Mouse (Mus musculus) adrenal gland, postnatal 36 days (tissue): ENCODE measurements around the gene 4933407L21Rik. TPM values are rescaled to one million over a fixed set of nuclear protein-coding genes. Genes with fewer than 3 reads are reported as not detected.

Experiments used
- DNase-seq, 2 experiments: peaks; one replicate each; pipeline ENCODE4 v3.0.0; 2021; ENCODE audit warnings: mixed read lengths in 1 of 2
- long read RNA-seq, 2 experiments: library from polyadenylated mRNA; stranded (forward); transcript quantifications; one replicate each; pipeline ENCODE4 v2.0.0; 2021; ENCODE audit warnings: borderline sequencing depth in 2 of 2
- total RNA-seq, 2 experiments: library from RNA; stranded (reverse); gene quantifications; 2 replicates each; pipeline ENCODE4 v1.2.3; 2021

The 4933407L21Rik gene
- total RNA-seq = not detected
- long read RNA-seq, experiment 1 = 0 reads
- long read RNA-seq, experiment 2 = 0 reads

DNA sequence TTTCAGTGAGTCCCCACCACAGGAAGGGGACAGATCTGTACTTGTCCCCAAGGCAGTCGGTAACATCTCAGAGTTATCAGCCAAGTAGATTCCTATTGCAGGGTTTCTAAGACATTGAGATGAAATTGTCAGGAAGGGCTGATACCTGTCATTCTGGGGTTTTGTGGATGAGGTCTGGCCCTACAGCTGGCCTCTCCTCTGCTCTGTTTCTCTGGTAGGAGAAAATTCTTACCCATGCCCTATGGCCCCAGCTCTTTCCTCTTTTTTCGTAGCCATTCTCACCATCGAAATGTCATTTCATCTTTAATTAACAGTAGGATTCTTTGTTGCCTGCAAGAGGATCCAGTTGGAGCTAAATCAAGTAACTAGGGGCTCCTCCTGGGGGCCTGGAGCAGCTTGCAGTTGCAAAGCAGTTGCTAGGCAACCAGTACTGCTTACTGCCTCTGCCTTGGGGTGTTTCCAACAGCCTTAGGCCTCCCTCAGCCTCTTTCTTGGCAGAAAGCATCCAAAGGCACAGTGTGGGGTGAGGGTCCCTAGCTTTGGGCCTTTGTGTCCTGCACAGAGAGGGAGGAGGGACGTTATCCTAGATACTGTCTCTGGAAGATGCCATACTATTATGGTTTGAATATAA lies at the start of gene 4933407L21Rik:
Gene 4933407L21Rik, plus strand, starts transcription at position 427 of the 631 bp plus-strand sequence.
- no peak for DNase-seq

DNA sequence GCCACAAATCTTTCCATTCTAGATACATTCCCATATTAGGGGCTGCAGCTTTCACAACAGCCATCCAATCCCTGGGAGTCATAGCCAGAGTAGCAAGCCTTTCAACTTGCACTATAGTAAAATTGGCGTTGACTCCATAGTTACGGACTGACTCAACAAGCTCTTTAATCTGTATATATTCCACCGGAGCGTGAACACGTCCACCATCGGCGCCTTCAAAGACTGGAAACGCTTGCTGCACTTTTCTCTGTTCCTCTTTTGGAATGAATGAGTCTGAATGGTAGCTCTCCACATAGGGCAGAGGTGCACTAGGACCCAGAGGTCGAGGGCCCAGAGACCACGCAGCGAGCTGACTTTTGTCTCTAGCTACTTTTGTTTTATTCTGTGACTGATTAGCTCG lies 46.3 kb upstream of the 4933407L21Rik start:
- no peak for DNase-seq

DNA sequence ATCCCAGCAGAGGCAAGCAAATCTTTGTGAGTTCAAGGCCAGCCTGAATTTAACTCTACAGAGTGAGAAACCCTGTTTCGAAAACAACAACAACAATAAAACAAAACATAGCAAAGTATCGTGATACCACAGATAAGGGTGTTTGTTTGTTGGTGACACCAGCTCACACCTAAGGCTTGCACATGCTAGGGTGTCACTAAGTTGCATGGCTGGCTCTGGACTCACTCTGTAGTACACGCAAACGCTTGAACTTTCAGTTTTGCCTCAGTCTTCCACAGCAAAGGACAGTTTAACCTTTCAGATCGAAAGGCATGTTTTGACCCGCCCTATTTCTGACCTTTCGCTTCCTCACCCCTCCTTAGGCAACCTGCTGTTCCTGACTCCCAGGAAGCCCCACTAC lies 41.1 kb upstream of the 4933407L21Rik start:
- DNase-seq = no peak

DNA sequence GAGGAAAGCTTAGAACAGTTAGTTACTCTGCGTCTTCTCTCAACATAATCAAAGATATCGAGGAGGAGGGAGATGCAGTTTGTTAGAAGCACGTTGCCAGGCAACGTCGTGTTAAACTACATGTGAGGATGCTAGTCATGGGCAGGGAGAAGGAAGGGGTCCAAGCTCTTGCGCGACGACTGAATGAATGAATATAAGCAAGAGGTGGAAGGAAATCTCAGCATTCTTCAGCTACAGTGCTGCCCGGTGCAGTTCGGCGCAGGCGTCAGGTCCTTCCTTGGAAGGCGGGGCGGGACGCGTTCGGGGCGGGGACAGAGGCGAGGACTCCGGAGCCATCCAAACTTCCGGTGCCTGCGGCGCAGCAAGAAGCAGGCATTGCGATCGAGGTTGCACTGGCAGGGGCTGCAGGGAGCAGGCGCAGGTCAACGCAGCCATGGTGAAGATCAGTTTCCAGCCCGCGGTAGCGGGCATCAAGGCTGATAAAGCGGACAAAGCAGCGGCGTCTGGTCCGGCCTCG lies 34.0 kb upstream of the 4933407L21Rik start, which contains the start of gene Itm2c:
Gene Itm2c, plus strand, starts transcription at position 51 of the 517 bp plus-strand sequence.
- DNase-seq = peak; percentile 97

DNA sequence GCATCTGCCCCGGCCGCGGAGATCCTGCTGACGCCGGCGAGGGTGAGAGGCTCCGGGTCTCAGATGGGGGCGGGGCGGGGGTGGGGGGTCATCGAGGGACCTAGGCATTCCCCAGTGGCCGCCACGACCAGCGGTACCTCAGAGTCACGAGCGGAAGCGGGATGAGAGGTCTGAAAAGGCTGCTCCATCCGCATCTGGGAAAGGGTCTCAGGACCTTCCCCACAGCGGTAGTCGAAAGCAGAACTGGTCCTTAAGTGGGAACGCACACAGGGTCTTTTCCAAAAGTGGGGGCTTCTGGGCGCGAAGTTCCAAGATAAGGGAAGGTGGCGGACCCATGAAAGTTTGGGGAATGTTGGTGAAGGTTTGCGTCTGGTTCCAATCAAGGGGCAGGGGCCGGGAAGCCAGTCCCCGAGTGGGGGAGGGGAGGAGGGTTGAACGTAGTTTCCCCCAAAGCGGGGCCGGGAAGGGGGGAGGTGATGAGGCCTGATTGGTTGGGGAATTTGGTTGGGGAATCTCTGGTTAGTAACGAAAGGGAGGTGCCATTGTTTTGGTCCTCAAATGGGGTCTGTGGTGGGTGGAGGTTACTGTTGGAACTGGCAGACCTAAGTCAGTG lies 33.4 kb upstream of the 4933407L21Rik start:
- DNase-seq = peak; percentile 49 to 67

DNA sequence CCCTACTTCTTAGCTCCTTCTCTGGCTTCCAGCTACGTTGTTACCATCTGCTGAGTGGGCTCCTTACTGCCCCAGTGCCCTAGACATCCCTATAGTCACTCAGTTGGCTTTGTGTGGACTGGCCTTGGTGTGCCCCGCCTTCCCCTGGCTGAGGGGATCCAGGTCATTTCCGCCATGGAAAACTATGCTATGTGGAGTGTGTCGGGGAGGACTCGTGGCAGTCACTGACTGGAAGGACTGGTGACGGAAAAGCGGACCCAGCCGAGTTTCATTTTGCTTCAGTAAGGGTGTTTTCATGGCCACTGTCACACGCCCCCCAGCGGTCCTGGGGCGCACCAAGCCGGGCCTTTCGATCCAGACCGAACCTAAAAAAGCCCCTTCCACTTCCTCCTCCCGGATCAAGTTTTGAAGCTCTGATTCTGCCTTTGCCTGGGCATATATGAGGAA lies 32.9 kb upstream of the 4933407L21Rik start:
- peak; percentile 74 to 78 for DNase-seq

DNA sequence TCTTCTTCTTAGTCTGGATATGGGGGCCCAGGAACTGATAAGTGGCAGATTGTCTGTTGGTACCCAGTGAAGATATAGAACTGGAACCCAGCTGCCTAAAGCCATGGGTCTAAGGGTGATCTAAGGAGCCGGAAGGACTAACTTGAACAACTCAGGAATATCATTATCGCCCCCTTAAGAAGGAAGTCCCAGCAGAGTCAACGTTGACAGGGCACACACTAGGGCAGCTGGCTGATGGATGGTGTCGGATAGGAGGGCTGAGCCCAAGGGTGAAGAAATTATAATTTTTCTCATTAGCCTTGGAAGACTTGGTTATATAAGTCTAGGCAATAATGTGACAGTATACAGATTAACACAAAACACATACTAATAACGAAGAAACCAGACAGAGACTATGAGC lies 32.2 kb upstream of the 4933407L21Rik start:
- no peak for DNase-seq

DNA sequence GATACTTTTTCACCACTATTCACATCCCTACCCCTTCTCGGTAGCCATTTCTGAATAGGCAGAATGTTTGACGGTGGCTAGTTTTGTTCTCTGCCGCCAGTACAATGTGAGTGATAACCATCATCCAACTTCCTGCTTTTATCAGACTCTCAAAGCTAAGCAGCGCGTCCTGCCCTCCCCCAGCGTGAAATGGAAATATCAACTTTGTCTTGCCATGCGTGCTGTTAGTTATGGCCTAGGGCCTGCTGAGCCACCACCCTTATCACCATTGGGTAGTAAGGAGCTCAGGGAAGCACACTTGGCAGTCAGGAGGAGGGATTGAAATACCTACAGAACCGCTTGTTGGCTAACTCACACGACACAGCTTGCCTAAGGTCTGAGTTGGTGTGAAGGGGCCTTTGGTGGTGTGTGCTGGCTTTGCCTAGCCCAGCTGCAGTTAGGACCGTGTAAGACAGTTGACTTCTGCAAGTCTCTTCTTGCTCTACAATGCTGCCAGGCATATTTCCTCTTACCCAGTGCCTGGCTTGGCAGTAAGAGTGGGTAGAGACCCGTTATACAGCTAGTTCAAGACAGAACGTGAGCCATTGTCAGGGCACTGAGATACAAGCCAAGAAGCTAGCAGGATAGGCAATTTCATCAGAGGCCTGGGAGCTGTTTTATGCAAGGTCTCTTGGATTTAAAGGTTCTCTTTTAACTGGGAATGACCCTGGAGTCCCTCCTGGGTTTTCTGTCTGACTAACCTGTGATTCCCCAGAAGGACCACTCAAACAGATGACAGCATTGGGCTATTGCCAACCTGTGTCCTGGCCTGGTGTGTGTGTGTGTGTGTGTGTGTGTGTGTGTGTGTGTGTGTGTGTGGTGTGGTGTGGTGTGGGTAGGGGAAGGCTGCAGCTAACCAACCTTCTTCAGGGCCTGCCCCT lies 31.2 kb upstream of the 4933407L21Rik start:
- no peak for DNase-seq

DNA sequence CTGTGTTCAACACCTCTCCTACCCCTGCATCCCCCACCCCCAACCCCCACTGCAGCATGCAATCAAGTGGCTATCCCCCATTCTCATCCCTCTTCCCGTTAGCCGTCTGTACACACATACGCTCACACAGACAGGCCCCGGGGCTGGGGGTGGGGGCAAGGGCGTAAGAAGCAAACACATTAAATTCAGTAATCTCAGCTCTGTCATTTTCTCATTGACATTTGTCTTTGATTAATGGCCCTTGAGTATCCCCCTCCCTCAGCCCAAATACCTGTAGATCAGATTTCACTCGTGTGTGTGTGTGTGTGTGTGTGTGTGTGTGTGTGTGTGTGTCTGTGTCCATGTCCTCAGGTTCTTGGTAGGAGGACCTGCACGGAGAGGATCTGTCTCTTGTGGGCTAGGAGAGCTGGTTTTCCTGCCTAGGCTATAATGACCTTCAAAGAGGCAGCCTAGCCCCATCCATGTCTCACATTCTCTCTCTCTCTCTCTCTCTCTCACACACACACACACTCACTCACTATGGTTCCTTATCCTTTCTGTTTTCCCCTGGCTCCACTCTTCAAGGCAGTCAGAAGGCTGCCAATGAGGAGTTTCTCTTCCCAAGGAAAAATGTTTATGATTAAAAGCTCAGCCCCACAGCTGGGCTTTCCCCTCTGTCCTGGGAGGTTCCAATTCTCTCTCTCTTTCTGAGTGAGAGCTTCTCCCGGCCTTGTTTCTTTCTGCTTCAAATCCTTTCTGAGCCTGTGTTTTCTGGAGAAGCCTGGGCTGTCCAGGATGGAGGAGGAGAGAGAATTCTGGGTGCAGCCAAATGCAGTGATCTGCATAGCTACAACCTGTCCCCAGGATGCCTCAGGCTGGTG lies 30.2 kb upstream of the 4933407L21Rik start:
- no peak for DNase-seq

DNA sequence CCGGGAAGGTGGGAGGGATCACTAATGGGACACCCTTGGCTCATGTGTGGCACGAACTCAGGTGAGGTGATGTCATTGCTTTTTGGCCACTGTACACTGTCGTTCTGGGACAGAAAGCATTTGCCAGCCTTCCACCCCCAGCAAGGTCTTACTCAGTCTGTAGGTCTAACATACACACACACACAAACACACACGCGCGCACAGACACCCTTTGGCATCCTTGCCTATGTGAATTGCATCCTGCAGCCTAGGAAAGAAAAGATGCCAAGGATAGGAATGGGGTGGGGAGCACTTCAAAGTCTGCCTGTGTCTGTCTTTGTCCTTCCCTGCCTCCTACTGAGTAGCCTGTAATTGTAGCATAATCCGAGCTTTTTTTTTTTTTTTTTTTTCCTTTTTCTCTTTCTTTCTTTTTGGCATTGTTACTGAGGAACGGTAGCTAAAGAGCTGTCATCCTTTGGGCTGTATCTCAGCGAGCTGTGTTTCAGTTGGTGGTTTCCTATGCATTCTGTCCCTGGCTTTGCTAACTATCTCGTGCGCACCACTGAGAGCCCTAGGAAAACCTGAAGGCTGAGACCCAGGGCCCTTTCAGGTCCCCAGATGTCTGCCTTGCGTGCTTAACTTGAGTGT lies 29.4 kb upstream of the 4933407L21Rik start:
- no peak for DNase-seq

DNA sequence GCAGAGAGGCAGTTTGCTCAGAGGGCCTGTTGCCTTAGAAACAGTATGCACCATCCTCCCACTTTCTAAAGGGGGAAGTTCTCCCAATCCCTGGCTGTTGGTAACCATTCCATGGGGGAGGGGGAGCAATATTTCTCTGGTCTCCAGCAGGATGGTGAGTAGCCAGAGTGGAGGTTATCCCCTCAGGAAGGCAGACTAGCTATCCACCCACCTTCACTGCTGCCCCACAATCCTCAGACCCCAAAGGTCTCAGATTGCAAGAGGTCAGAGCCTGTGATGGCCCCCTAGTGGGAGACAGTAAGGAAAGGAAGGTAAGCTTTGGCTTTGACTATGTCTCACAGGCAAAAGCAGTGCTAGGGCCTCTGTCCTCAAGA lies 28.9 kb upstream of the 4933407L21Rik start:
- no peak for DNase-seq

DNA sequence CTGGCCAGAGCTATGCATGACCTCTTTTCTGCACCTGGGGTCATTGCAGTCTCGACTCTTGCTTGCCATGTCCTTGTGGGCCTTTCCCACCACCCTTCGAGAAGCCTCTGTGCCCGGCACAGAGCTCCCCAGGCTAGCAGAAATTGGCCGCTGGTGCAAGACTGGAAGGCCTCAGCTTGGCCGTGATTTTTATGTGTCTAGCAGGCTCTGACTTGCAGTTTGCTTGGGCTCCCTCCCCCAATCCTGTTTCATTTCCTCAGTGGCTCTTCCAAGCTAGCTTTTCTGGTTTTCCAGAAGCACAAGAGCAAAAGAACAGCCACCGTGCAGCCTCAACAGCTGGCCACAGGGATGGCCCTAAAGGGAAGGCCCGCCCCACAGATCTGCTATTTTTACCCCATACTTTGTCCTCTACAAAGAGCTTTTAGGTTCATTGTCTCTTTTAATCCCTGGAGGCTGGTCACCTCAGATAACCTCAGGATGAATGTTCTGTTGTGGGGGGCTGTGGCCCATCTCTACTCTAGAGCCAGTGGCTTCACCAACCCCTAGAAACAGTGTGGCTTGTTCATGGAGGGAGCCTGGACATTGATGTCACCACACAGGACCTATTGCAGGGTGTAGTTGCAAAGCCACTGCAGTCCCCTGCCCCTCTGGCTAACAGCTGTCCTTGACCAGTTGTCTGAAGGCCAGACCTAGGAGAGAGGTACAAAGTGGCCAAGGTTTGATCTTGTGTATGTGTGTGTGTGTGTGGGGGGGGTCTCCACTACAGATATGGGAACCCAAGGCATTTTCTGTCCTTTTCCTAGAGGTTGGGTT lies 27.6 kb upstream of the 4933407L21Rik start:
- DNase-seq = no peak

DNA sequence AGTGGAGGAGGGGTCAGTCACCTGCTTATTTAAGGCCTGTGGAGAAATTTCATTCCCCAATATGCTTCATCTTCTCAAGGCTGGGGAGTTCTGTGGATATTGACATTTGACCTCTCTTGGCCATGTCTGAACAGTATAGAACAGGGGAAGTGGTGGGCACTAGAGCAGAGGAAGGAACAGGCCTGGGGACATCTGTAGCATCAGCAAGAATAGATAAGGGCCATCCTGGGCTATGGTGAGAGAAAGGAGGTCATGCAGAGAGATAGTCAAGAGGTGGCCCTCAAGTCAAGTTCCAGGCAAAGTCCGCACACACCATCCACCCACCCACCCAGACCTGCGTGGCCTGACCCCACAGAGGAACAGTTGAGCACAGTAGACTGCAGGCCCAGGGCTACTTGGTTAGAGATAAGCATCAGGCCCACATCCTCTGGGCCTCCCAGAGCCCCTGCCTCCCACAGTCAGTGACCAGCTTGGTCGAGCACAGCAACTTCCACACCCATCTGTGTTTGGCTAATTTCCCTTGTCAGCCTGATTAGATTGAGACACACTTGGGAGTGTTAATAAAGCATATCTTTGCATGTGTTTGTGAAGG lies 26.7 kb upstream of the 4933407L21Rik start:
- no peak for DNase-seq

DNA sequence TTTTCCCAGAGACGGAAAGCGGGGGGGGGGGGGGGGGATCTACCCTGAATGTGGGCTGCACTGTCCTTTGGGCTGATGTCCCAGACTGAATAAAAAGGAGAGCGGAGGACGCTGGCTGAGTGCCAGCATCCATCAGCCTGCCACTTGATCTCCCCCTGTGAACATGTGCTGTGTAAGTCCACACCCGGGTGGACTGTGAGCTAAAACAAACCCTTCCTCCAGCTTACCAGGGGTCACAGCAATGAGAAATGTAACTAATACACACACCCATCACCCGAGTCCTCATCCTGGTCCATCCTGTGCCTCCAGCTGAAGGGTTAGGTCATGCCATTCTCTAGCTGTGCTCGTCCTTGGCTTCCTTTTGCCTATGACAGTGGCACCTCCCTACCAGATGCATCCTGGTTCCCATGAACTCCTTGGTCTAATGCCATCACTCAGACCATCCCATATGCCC lies 26.1 kb upstream of the 4933407L21Rik start:
- peak; percentile 48 to 52 for DNase-seq

DNA sequence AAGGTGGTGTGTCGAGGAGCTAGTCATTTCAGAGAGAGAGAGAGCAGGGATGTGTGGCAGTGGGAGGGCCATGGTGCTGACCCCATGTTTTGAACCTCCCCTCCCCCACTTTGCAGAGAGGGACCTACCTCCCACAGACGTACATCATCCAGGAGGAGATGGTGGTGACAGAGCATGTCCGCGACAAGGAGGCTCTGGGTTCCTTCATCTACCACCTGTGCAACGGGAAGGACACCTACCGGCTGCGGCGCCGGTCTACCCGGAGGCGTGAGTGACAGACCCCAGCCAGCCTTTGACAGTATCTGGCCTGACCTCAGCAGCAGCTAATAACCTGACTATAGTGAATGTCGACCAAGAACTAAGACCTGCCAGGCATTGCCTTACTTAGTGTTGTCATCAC lies 21.4 kb upstream of the 4933407L21Rik start:
- no peak for DNase-seq

DNA sequence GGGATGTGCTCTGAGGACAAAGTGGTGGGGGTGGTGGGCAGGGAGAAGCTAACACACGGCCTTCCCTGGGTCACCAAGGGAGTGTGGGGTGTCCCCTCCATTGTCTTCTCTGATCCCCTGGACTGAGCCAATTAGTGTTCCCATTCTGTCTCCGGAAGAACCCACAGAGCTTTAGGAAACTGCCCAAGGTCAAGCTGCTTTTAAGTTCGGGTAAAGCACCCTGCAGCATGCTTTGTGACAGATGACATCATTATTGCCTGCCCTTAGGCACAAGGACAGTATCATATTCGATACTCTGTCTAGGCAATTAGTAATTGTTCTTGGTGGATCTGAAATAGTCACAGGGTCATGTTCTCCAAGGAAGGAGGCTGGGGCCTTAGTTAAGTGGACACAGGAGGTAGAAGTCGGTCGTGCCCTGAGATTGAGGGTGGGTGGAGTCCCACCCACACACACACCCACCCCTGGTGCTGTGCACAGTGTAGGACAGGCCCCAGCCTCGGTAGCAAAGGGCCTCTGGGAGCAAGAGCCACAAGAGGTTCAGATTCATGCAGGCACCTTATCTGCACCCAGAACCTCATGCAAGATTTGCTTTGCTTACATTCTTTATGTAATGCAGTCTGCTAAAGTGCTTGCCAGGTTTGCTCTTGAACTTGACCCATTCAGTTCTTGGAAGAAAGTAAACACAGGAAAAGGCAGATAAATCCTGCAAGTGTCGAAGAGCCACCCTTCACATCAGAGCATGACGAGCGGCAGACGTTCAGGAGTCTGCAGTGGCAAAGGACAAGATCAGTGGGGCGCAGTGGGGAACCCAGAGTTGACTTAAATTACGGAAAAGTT lies 19.3 kb upstream of the 4933407L21Rik start:
- DNase-seq = peak in 1 of 2 experiments; percentile 60

DNA sequence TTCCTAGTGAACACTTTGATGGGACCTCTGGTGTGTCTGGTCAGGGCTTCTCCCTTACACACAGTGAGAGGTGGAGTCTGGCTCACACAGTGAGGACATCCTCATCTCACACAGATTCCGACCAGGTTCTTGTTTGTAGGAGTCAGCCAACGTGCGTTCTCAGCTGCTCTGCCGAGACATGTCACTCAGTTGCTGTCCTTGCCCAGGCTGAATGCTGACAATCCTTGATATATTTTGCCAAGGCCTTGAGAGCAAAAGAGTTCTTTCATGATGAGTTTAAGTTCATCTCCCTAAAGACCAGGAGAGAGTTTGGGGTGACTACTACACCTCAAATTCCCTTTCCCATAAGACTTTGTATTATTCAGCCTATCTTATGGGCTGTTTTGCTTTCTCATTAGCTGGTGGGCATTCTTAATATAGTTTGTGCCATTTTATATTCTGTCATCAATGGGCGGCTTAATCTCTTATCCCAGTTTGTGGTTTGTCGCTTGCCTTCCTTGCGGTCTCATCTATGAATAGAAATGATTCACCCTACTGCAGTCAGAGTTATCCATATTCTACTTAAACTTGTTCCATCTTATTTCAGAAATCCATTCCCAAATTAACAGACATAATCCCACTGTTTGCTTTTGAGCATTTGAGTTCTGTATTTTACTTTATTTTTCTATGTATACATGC lies 15.1 kb upstream of the 4933407L21Rik start:
- DNase-seq = peak in 1 of 2 experiments; percentile 43

DNA sequence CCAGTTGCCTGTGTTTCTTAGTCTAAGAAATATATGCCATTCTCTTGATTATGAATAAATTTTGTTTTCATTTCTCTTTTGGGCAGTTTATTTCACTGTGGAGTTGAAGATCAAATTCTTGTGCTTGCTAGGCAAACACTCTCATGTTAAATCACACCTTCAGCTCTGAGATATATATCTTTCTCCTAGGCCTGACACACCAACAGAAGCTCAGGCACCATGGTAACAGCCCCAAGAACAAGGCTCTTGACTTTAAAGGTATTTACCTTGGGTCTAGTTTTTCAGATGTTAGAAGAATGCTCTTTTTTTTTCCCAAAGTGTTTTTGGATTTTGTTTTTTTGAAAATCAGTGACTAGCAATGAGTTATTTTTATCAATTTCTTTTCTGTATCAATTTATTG lies 12.4 kb upstream of the 4933407L21Rik start:
- DNase-seq = no peak
